Mouse (Mus musculus): ENCODE results near the gene Kdm1b. TPM values are rescaled to one million over a fixed set of nuclear protein-coding genes. Genes with fewer than 3 reads are reported as not detected.

Kdm1b gene
- total RNA-seq (2014; rRNA removed) (24.9 and 26.9 TPM in 2 replicates), polyA plus RNA-seq (2015; fragmentation: Nextera tagmentation; extraction: Ambion mirVana) (14.1 and 14.4 TPM in 2 replicates)

DNA sequence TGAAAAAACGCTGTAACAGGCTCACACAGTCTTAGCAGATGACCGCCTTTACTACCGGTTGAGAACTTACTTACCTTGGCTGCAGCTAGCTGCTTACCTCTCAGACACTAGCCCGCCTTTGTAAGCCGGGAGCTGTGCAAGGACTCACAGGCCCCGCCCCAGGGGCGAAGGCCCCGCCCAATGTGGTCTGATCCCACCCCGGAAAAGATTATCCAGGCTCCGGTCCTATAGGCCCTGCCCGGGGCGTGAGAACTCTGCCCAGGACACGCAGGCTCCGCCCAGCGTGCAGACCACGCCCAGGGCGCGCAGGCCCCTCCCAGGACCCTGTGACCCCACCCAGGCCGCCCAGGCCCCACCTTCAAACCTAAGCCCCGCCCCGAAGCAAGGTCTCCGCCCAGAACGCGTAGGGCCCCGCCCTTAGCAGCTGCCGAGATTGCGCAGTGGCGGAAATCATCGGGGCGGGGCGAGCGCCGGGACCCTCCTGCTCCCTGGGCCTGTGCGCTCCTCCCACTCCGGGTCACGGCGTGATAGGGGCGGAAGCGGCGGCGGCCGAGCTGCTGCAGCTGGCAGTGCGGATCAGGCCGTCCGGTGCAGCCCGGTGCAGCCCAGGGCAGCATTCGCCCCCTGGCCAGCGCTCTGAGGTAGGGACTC is at the start of gene Kdm1b:
Kdm1b (plus strand) TSS at position 470 of the 651 bp plus-strand sequence.
- ATAC-seq (ENCODE audit: low FRiP score) (peak; percentile 94), DNase-seq (ENCODE audit: low spot score) (peak; percentile 97)
- under 1% methylated on average over 47 of the region's 48 CpGs for WGBS
- TF ChIP-seq CTCF (IDR thresholded peaks at IDR 0.05), result no peak
- Histone ChIP-seq H3K27ac (ENCODE audit: low read depth, low read length) (peak within 1 kb of the TSS; percentile 71), H3K36me3 (ENCODE audit: insufficient read depth, low read length) (no peaks in the 10 kb centered on the region), H3K4me3 (ENCODE audit: low read depth, low read length) (peak within 1 kb of the TSS; percentile 89), H3K4me1 (ENCODE audit: insufficient read depth, low read length) (no peaks in the 10 kb centered on the region), H3K4me2 (ENCODE audit: low read depth, low read length, poor library complexity, severe bottlenecking) (peak within 1 kb of the TSS; percentile 97), H3K9ac (replicated peaks; ENCODE audit: low read length, poor library complexity, severe bottlenecking) (peak within 1 kb of the TSS; percentile 75), H3K9me3 (ENCODE audit: low read length) (no peaks in the 10 kb centered on the region), H3K27me3 (ENCODE audit: insufficient read depth, low read length) (no peaks in the 10 kb centered on the region)

- no peak for TF ChIP-seq CTCF (IDR thresholded peaks at IDR 0.05)
- no peak overlapping the region for H3K4me3 ChIP-seq (ENCODE audit: low read depth, low read length)
- H3K36me3 ChIP-seq (ENCODE audit: insufficient read depth, low read length), result no peaks in the 10 kb centered on the region
- H3K9ac ChIP-seq (replicated peaks; ENCODE audit: low read length, poor library complexity, severe bottlenecking), result no peak overlapping the region
- H3K27me3 ChIP-seq (ENCODE audit: insufficient read depth, low read length), result no peaks in the 10 kb centered on the region
- no peak for DNase-seq (ENCODE audit: low spot score)
- WGBS, result 64% methylated on average over 4 of the region's 4 CpGs
- no peaks in the 10 kb centered on the region for H3K9me3 ChIP-seq (ENCODE audit: low read length)
- no peak overlapping the region for H3K27ac ChIP-seq (ENCODE audit: low read depth, low read length)
- H3K4me1 ChIP-seq (ENCODE audit: insufficient read depth, low read length), result no peaks in the 10 kb centered on the region
- H3K4me2 ChIP-seq (ENCODE audit: low read depth, low read length, poor library complexity, severe bottlenecking), result no peak overlapping the region
- ATAC-seq (ENCODE audit: low FRiP score), result no peak
Measured at GRCm38 (mm10) chr13:46997355-46997754, 45.9 kb upstream of the Kdm1b start.

- H3K4me2 ChIP-seq (ENCODE audit: low read depth, low read length, poor library complexity, severe bottlenecking), result no peak overlapping the region
- H3K4me3 ChIP-seq (ENCODE audit: low read depth, low read length), result no peak overlapping the region
- no peaks in the 10 kb centered on the region for H3K4me1 ChIP-seq (ENCODE audit: insufficient read depth, low read length)
- no peaks in the 10 kb centered on the region for H3K36me3 ChIP-seq (ENCODE audit: insufficient read depth, low read length)
- H3K9ac ChIP-seq (replicated peaks; ENCODE audit: low read length, poor library complexity, severe bottlenecking), result no peak overlapping the region
- no peak for TF ChIP-seq CTCF (IDR thresholded peaks at IDR 0.05)
- no peak overlapping the region for H3K27ac ChIP-seq (ENCODE audit: low read depth, low read length)
- H3K27me3 ChIP-seq (ENCODE audit: insufficient read depth, low read length), result no peaks in the 10 kb centered on the region
- no peaks in the 10 kb centered on the region for H3K9me3 ChIP-seq (ENCODE audit: low read length)
- DNase-seq (ENCODE audit: low spot score) (no peak), ATAC-seq (ENCODE audit: low FRiP score) (no peak)
- 55% methylated on average over 5 of the region's 5 CpGs for WGBS
Measured at GRCm38 (mm10) chr13:46999498-46999897, 43.8 kb upstream of the Kdm1b start.

DNA sequence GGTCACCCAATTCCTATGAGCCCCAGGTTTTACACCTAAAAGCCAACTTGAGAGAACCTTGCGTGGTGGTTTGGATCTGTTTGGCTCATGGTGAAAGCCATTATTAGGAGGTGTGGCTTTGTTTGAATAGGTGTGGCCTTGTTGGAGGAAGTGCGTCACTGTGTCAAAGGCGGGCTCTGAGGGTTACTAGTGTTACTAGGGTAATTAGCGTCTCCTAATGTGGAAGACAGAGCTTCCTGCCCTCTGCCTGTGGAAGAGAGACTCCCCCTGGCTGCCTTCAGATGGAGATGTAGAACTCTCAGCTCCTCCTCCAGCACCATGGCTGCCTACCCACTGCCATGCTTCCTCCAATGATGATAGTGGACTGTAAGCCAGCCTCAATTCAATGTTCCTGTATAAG is 41.7 kb upstream of the Kdm1b start:
- DNase-seq (ENCODE audit: low spot score) (no peak), ATAC-seq (ENCODE audit: low FRiP score) (no peak)
- Histone ChIP-seq H3K4me2 (ENCODE audit: low read depth, low read length, poor library complexity, severe bottlenecking) (no peak overlapping the region), H3K4me3 (ENCODE audit: low read depth, low read length) (no peak overlapping the region), H3K9me3 (ENCODE audit: low read length) (no peaks in the 10 kb centered on the region), H3K4me1 (ENCODE audit: insufficient read depth, low read length) (no peaks in the 10 kb centered on the region), H3K9ac (replicated peaks; ENCODE audit: low read length, poor library complexity, severe bottlenecking) (no peak overlapping the region), H3K27ac (ENCODE audit: low read depth, low read length) (no peak overlapping the region), H3K36me3 (ENCODE audit: insufficient read depth, low read length) (no peaks in the 10 kb centered on the region), H3K27me3 (ENCODE audit: insufficient read depth, low read length) (no peaks in the 10 kb centered on the region)
- no peak for TF ChIP-seq CTCF (IDR thresholded peaks at IDR 0.05)
- WGBS, result 91% methylated on average over 4 of the region's 4 CpGs

DNA sequence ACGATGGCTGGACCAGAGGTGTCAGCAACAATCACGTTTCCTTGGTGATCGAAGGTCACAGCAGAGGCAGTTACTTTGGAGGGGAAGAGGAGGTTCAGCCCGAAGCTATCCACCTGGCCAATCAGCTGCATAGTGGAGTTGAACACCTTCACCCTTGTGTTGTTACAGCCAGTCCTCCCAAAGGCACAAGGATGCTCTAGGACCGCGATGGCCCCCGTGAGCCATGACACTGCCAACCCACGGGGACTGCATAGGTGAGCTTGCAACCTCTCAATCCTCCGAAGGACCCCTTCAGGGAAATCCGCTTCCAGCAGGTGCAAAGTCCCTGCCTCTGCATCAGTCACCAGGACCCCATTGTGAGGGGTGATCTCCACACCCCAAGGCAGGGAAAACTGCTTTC is 29.6 kb upstream of the Kdm1b start:
- Histone ChIP-seq H3K4me2 (ENCODE audit: low read depth, low read length, poor library complexity, severe bottlenecking) (peak overlapping the region; percentile 96), H3K4me3 (ENCODE audit: low read depth, low read length) (peak overlapping the region; percentile 56), H3K27me3 (ENCODE audit: insufficient read depth, low read length) (no peaks in the 10 kb centered on the region), H3K9me3 (ENCODE audit: low read length) (peaks cover 13% of the 10 kb centered on the region; the same call in 1 of the 2 replicates), H3K9ac (replicated peaks; ENCODE audit: low read length, poor library complexity, severe bottlenecking) (0 out of 2 replicates have a peak overlapping the region, but pooled peaks have one; percentile 55), H3K4me1 (ENCODE audit: insufficient read depth, low read length) (peaks cover 7% of the 10 kb centered on the region; the same call in 1 of the 2 replicates), H3K27ac (ENCODE audit: low read depth, low read length) (no peak overlapping the region), H3K36me3 (ENCODE audit: insufficient read depth, low read length) (no peaks in the 10 kb centered on the region)
- ATAC-seq (ENCODE audit: low FRiP score), result peak; percentile 1; the same call in 1 of the 2 replicates
- no peak for TF ChIP-seq CTCF (IDR thresholded peaks at IDR 0.05)
- WGBS, result 62% methylated on average over 10 of the region's 10 CpGs
- DNase-seq (ENCODE audit: low spot score), result no peak
